Mouse (Mus musculus) midbrain, embryonic 13.5 days (tissue): Measurements from ENCODE around the gene Tmem139. TPM values are rescaled to one million over a fixed set of nuclear protein-coding genes. Genes with fewer than 3 reads are reported as not detected.

ENCODE experiments used
- ATAC-seq: fragments of 200-750 bp; cut with Nextera tagmentation; 2 replicates; pipeline ENCODE4 v1.8.0; 2017; ENCODE audit warnings: mild to moderate bottlenecking, moderate TSS enrichment, moderate library complexity
- H3K27ac ChIP-seq: fragments of 300-500 bp; sonication (generic); 2 replicates; pipeline ENCODE4 v1.5.1; 2015; ENCODE audit warnings: inconsistent platforms, mild to moderate bottlenecking, moderate library complexity
- H3K27me3 ChIP-seq: fragments of 300-500 bp; sonication (generic); 2 replicates; pipeline ENCODE4 v1.6.1; 2015; ENCODE audit warnings: mild to moderate bottlenecking, inconsistent platforms
- H3K36me3 ChIP-seq: fragments of 300-500 bp; sonication (generic); 2 replicates; pipeline ENCODE4 v1.6.1; 2015; ENCODE audit warnings: mild to moderate bottlenecking, inconsistent platforms
- H3K4me1 ChIP-seq: fragments of 300-500 bp; sonication (generic); replicated peaks from 2 replicates; pipeline ENCODE4 v1.6.1; 2015; ENCODE audit warnings: inconsistent platforms
- H3K4me2 ChIP-seq: fragments of 300-500 bp; sonication (generic); replicated peaks from 2 replicates; pipeline ENCODE4 v1.6.1; 2015; ENCODE audit warnings: moderate library complexity, mild to moderate bottlenecking, inconsistent platforms
- H3K4me3 ChIP-seq: fragments of 300-500 bp; sonication (generic); replicated peaks from 2 replicates; pipeline ENCODE4 v1.5.1; 2015; ENCODE audit warnings: mild to moderate bottlenecking, inconsistent platforms
- H3K9ac ChIP-seq: fragments of 300-500 bp; sonication (generic); replicated peaks from 2 replicates; pipeline ENCODE4 v1.6.1; 2015; ENCODE audit warnings: mild to moderate bottlenecking, inconsistent platforms
- H3K9me3 ChIP-seq: fragments of 300-500 bp; sonication (generic); 2 replicates; pipeline ENCODE4 v1.6.1; 2016; ENCODE audit warnings: mild to moderate bottlenecking, inconsistent platforms
- WGBS: fragments of 180-500 bp; shearing (Covaris S2); methylation state at CpG from one replicate; pipeline ENCODE4 v1.1.7; 2015; 5-methylcytosine and 5-hydroxymethylcytosine counted together
- polyA plus RNA-seq: library from polyadenylated mRNA; unstranded; fragments of >200 nt; fragmentation: Nextera tagmentation; extraction: Ambion mirVana; gene quantifications from 2 replicates; pipeline ENCODE4 v1.2.1, GENCODE M21; 2015

Gene Tmem139
- 0.18 TPM in 1 of 2 replicates, not detected in the other for polyA plus RNA-seq

DNA sequence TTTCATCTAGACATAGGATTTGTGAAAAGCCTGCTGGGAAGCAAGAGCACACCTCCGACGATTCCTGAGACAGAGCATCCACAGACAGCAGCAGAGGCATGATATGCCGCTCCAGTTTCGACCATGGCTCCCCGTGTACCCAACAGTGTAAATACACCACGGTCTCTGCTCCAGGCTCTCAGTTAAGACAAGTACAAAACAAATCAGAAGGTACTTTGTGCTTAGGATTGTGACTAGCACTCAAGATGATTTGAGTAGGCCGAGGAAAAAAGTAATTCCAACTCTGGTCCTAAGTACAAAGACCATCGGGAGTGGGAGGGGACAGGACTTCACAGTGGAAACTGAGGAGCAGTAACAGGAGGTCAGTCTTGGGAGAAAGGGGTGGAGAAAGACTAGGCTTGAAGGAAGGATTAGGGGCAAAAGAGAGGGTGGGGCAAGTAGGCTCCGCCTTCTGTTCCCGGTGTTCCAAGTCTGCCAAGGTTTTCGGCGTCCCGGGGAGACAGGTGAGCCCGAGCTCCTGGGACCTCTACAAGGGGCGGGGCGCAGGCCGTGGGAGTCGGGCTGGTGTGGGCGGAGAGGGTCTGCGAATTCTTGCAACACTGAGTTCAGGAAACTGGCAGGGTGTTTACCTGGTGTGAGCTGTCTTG is at the start of gene Tmem139:
Gene Tmem139, plus strand, starts transcription at position 447 of the 647 bp plus-strand sequence.
- no peaks in the 10 kb centered on the region; the same call in 1 of the 2 replicates for H3K27me3 ChIP-seq
- H3K4me3 ChIP-seq, result no peak within 1 kb of the TSS
- H3K36me3 ChIP-seq, result no peaks in the 10 kb centered on the region
- no peak within 1 kb of the TSS for H3K27ac ChIP-seq
- H3K4me2 ChIP-seq, result no peak within 1 kb of the TSS
- WGBS, result 20% methylated on average over 20 of the region's 20 CpGs
- peaks cover 5% of the 10 kb centered on the region for H3K4me1 ChIP-seq
- no peaks in the 10 kb centered on the region for H3K9me3 ChIP-seq
- no peak within 1 kb of the TSS for H3K9ac ChIP-seq
- ATAC-seq, result no peak

DNA sequence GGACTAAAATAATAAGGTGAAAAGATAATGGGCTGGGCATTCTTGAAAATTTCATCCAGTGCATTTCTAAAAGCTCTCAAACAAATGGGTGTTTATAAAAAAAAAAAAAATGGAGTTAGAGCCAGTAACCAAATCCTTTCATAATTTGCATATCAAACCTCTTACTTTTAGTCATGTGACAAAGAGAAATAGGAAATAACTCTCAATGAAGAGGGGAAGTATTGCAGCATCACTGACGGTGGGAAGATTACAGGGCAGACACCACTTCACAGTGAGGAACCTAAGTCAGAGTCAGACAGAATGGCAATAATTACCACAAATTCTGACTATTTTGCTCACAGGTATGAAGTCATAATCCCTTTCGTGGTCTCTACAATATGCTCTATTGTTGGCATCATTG is 46.7 kb upstream of the Tmem139 start, which contains the start of gene Tas2r144:
Gene Tas2r144, plus strand, starts transcription at position 301 of the 400 bp plus-strand sequence.
- Histone ChIP-seq H3K27ac (no peak within 1 kb of the TSS), H3K9ac (no peak within 1 kb of the TSS)
- 88% methylated on average over 2 of the region's 2 CpGs for WGBS

DNA sequence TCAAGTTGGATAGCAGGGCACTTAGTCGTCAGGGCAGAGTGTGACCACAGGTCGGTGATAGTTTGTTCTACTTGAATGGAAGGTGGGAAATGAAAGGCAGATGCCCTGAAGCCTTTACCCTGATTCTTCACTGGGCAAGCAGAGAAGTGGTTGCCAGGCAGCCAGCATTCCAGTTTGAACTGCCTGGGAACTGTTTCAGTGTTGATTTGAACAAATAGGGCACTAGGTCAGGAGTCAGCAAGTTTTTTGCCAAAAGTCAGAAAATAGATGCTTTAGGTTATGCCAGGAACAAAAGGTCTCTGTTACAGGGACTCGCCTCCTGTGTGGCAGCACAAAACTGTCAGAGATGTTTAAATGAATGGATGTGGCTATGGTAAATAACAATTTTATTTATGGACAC is 39.5 kb upstream of the Tmem139 start:
- Histone ChIP-seq H3K9me3 (no peaks in the 10 kb centered on the region), H3K9ac (no peak overlapping the region), H3K4me2 (no peak overlapping the region), H3K4me3 (no peak overlapping the region), H3K27ac (no peak overlapping the region), H3K27me3 (no peaks in the 10 kb centered on the region), H3K4me1 (no peaks in the 10 kb centered on the region), H3K36me3 (no peaks in the 10 kb centered on the region)
- ATAC-seq, result no peak
- 69% methylated on average over 3 of the region's 3 CpGs for WGBS

More for the DNA sequence above, 46.7 kb upstream of the Tmem139 start, which contains the start of gene Tas2r144:
- no peaks in the 10 kb centered on the region for H3K27me3 ChIP-seq
- H3K4me3 ChIP-seq, result no peak within 1 kb of the TSS
- no peak for ATAC-seq
- no peaks in the 10 kb centered on the region for H3K9me3 ChIP-seq
- H3K4me2 ChIP-seq, result no peak within 1 kb of the TSS
- H3K36me3 ChIP-seq, result no peaks in the 10 kb centered on the region
- no peaks in the 10 kb centered on the region for H3K4me1 ChIP-seq

DNA sequence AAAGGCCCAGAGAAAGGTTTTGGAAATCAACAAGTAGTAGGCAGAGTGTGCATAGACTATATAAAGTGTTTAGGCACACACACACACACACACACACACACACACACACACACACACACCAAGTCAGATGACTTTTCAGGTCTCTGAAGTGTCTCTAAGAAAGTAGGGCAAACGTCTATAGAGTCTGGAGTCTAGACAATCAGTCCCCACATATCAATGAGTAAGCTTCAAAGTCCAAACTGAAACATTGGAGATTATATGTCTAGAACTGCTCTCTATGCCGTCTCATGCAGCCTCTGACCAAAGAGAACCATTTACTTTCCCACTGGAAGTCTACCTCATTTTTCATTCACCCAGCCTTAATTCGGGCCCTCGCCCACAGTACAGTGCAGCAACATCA is 36.7 kb upstream of the Tmem139 start:
- Histone ChIP-seq H3K4me2 (no peak overlapping the region), H3K9ac (no peak overlapping the region), H3K36me3 (no peaks in the 10 kb centered on the region), H3K4me1 (no peaks in the 10 kb centered on the region), H3K9me3 (no peaks in the 10 kb centered on the region), H3K27ac (no peak overlapping the region), H3K4me3 (no peak overlapping the region), H3K27me3 (no peaks in the 10 kb centered on the region)
- WGBS, result 81% methylated on average over 4 of the region's 4 CpGs
- no peak for ATAC-seq

DNA sequence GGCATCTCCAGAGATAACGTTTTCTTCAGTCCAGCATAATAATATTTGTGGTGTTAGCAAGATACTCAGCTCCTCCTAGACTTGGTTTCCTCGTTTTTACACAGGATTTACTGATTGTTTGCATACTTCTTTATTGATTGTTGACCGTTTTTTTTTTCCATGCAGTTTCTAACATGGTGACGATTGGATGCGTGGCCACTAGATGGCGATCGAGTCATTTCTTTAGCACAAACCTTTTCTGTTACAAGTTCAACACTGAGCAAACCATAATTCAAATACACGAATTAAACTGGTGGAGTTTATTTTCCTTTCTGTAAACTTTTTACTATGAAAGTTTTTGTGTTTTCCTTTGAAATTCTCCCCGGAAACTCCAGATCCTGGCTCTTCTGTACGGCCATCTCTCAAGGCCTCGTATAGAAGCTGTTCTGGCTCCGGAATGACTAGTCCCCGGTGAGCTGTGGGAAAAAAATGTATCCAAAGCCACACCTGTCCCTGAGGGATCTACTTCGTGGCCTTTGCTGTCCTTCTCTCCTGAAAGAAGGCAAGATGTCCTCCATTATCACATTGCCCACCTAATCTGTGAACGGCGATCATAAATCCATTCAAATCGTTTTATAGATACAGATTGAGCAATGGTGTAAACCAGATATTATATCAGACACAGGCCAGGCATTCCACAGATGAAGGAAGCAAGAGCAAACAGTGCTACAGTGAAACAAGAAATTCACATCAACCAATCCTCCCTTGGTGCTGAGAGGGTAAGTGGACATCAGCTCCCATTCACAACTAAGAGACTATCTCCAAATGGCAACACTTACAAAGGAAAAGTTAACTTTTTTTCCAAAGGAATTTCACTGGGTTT is 34.3 kb upstream of the Tmem139 start:
- Histone ChIP-seq H3K27me3 (no peaks in the 10 kb centered on the region), H3K9ac (no peak overlapping the region), H3K27ac (no peak overlapping the region), H3K4me3 (no peak overlapping the region), H3K4me2 (no peak overlapping the region), H3K36me3 (no peaks in the 10 kb centered on the region), H3K9me3 (no peaks in the 10 kb centered on the region), H3K4me1 (no peaks in the 10 kb centered on the region)
- no peak for ATAC-seq
- WGBS, result 35% methylated on average over 17 of the region's 17 CpGs

DNA sequence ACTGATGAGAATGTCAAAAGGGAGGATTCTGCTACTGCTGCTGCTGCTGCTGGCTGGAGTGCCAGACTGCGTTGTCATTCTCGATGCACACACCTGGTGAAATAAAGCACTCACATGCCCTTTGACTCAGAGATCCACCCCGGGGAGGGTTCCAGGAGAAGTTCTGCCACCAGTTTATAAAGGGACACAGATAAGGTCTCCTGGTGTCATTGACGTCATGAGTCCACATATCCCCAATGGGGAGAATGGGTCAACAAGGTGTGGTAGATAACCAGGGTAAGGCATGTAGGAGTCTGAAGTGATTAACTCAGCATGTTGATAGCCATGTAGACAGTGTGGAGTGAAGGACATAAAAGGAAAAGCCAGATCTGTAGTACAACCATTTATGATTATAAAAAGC is 32.2 kb upstream of the Tmem139 start:
- Histone ChIP-seq H3K27ac (no peak overlapping the region), H3K4me1 (no peaks in the 10 kb centered on the region), H3K27me3 (no peaks in the 10 kb centered on the region), H3K9ac (no peak overlapping the region), H3K4me2 (no peak overlapping the region), H3K36me3 (no peaks in the 10 kb centered on the region), H3K4me3 (no peak overlapping the region), H3K9me3 (no peaks in the 10 kb centered on the region)
- WGBS, result 82% methylated on average over 4 of the region's 4 CpGs
- no peak for ATAC-seq

DNA sequence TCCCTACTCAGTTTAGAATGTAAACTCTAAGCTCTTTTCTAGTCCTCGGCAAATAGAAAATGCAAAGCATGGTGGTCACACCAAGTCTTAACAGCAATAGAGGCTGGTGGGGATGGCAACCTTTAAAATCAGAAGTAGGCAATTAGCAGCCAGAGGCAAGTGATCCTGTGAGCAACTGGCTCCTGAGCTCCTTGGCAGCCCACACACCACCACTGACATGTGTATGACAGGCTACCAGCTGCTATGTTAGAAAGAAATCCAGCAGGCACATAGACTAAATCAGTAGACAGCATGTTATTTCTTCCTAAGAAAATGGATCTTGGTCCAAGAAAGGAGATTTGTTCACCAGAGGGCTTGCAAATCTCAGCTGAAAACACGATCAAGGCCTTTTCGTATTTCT is 30.6 kb upstream of the Tmem139 start:
- Histone ChIP-seq H3K4me3 (no peak overlapping the region), H3K9ac (no peak overlapping the region), H3K27me3 (no peaks in the 10 kb centered on the region), H3K4me2 (no peak overlapping the region), H3K36me3 (no peaks in the 10 kb centered on the region), H3K27ac (no peak overlapping the region), H3K4me1 (no peaks in the 10 kb centered on the region), H3K9me3 (no peaks in the 10 kb centered on the region)
- no peak for ATAC-seq
- WGBS, result 87% methylated on average over 3 of the region's 3 CpGs

DNA sequence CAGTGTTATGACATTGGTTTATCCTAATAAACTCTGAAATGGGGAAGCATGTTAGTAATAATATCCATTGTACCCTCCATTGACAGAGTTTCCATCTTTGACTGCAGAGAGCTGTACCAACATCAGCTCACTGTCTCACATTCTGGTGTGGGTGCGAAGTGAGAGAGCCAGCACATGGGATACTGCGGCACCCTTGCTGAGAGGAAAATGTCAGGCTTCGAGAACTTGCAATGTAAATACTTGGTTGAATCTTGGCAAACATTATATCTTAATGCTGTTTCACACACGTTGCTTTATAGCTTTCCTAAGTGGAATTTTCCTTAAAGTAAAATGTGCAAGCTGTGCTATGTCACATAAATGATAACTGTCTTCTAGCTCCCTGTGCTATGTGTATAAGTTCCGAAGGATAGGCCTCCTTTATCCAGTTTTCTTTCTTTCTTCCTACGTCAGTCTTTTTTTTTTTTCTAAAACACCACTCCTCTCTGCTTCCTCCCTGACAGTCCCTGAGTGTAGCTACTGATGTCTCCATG is 24.4 kb upstream of the Tmem139 start:
- Histone ChIP-seq H3K27ac (no peak overlapping the region), H3K4me2 (no peak overlapping the region), H3K9ac (no peak overlapping the region), H3K27me3 (no peaks in the 10 kb centered on the region), H3K36me3 (no peaks in the 10 kb centered on the region), H3K9me3 (no peaks in the 10 kb centered on the region), H3K4me1 (no peaks in the 10 kb centered on the region), H3K4me3 (no peak overlapping the region)
- no peak for ATAC-seq
- 78% methylated on average over 6 of the region's 6 CpGs for WGBS

DNA sequence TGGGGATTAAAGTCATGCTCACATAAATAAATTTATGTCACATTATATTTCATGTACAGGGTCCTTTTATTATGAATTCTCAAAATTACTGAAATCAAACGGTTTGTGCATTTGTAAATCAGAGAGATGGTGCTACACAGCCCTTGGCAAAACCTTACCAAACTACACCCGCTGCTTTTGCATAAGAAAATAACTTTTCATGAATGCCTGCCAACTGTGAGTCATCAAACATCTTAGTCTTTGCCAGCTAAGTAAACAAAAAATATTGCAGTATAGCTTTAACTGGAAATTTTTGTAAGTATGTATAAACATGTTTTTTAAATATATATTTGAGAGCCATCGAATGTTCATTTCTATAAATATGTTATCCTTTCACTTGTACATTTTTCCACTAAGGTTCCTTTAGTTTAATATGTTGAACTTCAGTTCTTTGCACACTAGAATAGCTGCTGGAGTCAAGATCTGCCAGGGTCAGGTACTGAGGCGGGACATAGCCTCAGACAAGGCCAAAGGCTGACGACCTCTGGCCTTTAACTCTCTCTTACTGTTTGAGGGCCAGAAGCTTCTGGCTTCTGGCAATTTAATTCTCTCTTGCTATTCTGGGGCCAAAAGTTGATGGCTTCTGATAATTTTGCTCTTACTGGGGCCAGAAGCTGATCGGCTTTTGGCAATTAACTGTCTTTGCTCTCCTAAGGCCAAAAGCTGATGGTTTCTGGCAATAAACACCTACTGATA is 20.3 kb upstream of the Tmem139 start:
- Histone ChIP-seq H3K9me3 (no peaks in the 10 kb centered on the region), H3K27ac (no peak overlapping the region), H3K9ac (no peak overlapping the region), H3K4me3 (no peak overlapping the region), H3K36me3 (no peaks in the 10 kb centered on the region), H3K4me1 (0 out of 2 replicates have a peak, but pooled peaks cover 8% of the 10 kb centered on the region), H3K4me2 (no peak overlapping the region), H3K27me3 (peaks cover 6% of the 10 kb centered on the region; the same call in 1 of the 2 replicates)
- WGBS, result 80% methylated on average over 6 of the region's 6 CpGs
- no peak for ATAC-seq

DNA sequence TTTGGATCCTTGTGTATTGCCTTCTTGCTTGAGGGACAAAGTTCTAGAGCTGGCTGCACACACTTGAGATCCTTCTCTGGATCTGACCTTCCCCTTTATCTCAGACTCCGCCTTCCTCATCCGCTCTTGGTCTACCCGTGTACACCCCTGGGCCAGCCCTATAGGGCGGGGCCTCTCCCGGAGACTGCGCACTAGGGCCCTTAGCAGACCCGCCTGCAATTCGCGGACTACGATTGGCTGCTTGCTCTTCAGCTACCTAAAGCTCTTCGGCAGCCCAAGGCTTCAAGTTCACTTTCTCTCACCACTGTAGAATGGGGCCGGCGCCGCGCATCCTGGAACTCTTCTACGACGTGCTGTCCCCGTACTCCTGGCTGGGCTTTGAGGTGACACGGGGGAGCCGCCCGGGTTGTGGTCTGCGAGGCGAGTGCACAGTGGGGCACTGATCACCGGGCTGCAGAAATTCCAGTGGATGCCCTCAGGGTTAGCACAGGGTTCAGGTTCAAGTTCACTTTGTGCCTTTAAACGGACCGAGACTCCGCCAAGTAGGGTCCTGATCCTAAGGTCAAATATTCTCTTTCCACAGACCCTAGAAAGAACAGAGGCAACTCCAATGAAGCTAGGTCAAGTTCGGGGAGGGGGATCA is 15.9 kb upstream of the Tmem139 start, which contains the start of gene Gstk1:
Gene Gstk1, plus strand, starts transcription at position 225 of the 643 bp plus-strand sequence.
- Histone ChIP-seq H3K4me1 (0 out of 2 replicates have a peak, but pooled peaks cover 8% of the 10 kb centered on the region), H3K4me3 (peak within 1 kb of the TSS; percentile 52), H3K27ac (no peak within 1 kb of the TSS), H3K9ac (peak within 1 kb of the TSS; percentile 64; the same call in 1 of the 2 replicates), H3K36me3 (no peaks in the 10 kb centered on the region), H3K27me3 (peaks cover 13% of the 10 kb centered on the region), H3K9me3 (no peaks in the 10 kb centered on the region), H3K4me2 (peak within 1 kb of the TSS; percentile 76)
- ATAC-seq, result peak; percentile 100
- WGBS, result 3% methylated on average over 28 of the region's 28 CpGs

DNA sequence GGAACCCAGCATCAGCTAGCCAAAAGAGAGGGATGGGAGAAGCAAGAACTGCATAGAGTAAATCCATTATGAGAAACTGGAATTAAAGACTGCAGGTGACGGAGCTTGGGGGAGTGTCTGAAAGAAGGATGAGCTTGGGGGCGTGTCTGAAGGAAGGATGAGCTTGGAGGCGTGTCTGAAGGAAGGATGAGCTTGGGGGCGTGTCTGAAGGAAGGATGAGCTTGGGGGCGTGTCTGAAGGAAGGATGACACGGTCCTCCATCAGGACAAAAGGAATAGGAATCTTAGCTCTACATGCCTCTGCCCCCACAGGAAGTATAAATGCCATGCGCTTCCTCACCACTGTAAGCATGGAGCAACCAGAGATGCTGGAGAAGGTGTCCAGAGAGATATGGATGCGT is 14.6 kb upstream of the Tmem139 start:
- peaks cover 13% of the 10 kb centered on the region for H3K27me3 ChIP-seq
- H3K9me3 ChIP-seq, result no peaks in the 10 kb centered on the region
- ATAC-seq, result 0 out of 2 replicates have a peak, but pooled peaks have one; percentile 13
- H3K4me1 ChIP-seq, result 0 out of 2 replicates have a peak, but pooled peaks cover 8% of the 10 kb centered on the region
- peak overlapping the region; percentile 4; the same call in 1 of the 2 replicates for H3K4me3 ChIP-seq
- H3K4me2 ChIP-seq, result peak overlapping the region; percentile 28
- no peak overlapping the region for H3K27ac ChIP-seq
- WGBS, result 9% methylated on average over 8 of the region's 8 CpGs
- H3K36me3 ChIP-seq, result no peaks in the 10 kb centered on the region
- no peak overlapping the region for H3K9ac ChIP-seq
